Mouse (Mus musculus): ENCODE results near the gene Bicc1.

The Bicc1 gene

GRCm38 (mm10) chr10:70874994-70875538, 284.4 kb downstream of the Bicc1 start:
- DNase-seq (ENCODE audit: low spot score in 2 of 2), result no peak
